In genomic region chr6:125164672-125165327, GRCm38 (mm10) we compare ENCODE assay signal across 8 mouse cellular contexts. TPM values are rescaled to one million over a fixed set of nuclear protein-coding genes. Genes with fewer than 3 reads are reported as not detected.
DNase-seq lines count a peak whose midpoint lies in the region; ATAC-seq and TF ChIP-seq lines count a peak whose summit lies in the region.

No protein-coding gene starts in this region.

- H3K36me3 ChIP-seq in heart, embryonic 10.5 days = peaks cover 72% of the 10 kb centered on the region
- peaks cover 65% of the 10 kb centered on the region for H3K36me3 ChIP-seq in kidney, embryonic 14.5 days (ENCODE audit: control insufficient read depth, insufficient read depth, low read length)
- peaks cover 57% of the 10 kb centered on the region for H3K36me3 ChIP-seq in neural tube, embryonic 13.5 days

- TF ChIP-seq POLR2A in lung, adult 2 months (IDR thresholded peaks at IDR 0.05; ENCODE audit: borderline replicate concordance, extremely low read depth, low read depth, low read length) = no peak

- no peaks in the 10 kb centered on the region for H3K27me3 ChIP-seq in heart, embryonic 10.5 days (ENCODE audit: insufficient read depth, poor library complexity, severe bottlenecking)
- no peaks in the 10 kb centered on the region for H3K27me3 ChIP-seq in kidney, embryonic 14.5 days (ENCODE audit: control insufficient read depth, insufficient read depth, low read length)
- H3K27me3 ChIP-seq in neural tube, embryonic 13.5 days = no peaks in the 10 kb centered on the region

- DNase-seq in B cell, adult 2 months = peak; percentile 68 to 70
- peak; percentile 94 for DNase-seq in ZHBTc4 (ENCODE audit: low read depth, low spot score)
- peak; percentile 88 for DNase-seq in embryo, embryonic 9.5 days (ENCODE audit: extremely low spot score)
- peak; percentile 93 for DNase-seq in heart, embryonic 10.5 days (ENCODE audit: low spot score)
- DNase-seq in lung, adult 2 months = peak; percentile 68
- peak; percentile 53 for DNase-seq in urinary bladder, adult 2 months (ENCODE audit: low spot score)

- peak overlapping the region; percentile 54 for H3K4me2 ChIP-seq in kidney, embryonic 14.5 days (replicated peaks; ENCODE audit: low read depth, low read length)
- peak overlapping the region; percentile 97 for H3K4me2 ChIP-seq in neural tube, embryonic 13.5 days

- under 1% methylated on average over 39 of the region's 39 CpGs for WGBS in heart, embryonic 10.5 days
- WGBS in kidney, embryonic 14.5 days = under 1% methylated on average over 39 of the region's 39 CpGs
- WGBS in lung, adult 2 months = under 1% methylated on average over 39 of the region's 39 CpGs
- 0% methylated on average over 39 of the region's 39 CpGs for WGBS in neural tube, embryonic 13.5 days

- TF ChIP-seq CTCF in lung, adult 2 months (IDR thresholded peaks at IDR 0.05; ENCODE audit: insufficient read depth, low read length) = no peak

- peak overlapping the region; percentile 100 for H3K27ac ChIP-seq in heart, embryonic 10.5 days
- H3K27ac ChIP-seq in kidney, embryonic 14.5 days (ENCODE audit: low read depth, low read length) = peak overlapping the region; percentile 83
- H3K27ac ChIP-seq in neural tube, embryonic 13.5 days (replicated peaks) = peak overlapping the region; percentile 95

- ATAC-seq in kidney, embryonic 14.5 days (ENCODE audit: low FRiP score, low TSS enrichment) = peak; percentile 18
- peak; percentile 55 for ATAC-seq in neural tube, embryonic 13.5 days (ENCODE audit: low read depth)

- no peaks in the 10 kb centered on the region for H3K9me3 ChIP-seq in heart, embryonic 10.5 days
- no peaks in the 10 kb centered on the region for H3K9me3 ChIP-seq in kidney, embryonic 14.5 days (ENCODE audit: control insufficient read depth, low read length)
- H3K9me3 ChIP-seq in neural tube, embryonic 13.5 days = no peaks in the 10 kb centered on the region

- H3K4me3 ChIP-seq in heart, embryonic 10.5 days = peak overlapping the region; percentile 95
- H3K4me3 ChIP-seq in kidney, embryonic 14.5 days (ENCODE audit: low read length) = peak overlapping the region; percentile 74
- peak overlapping the region; percentile 85 for H3K4me3 ChIP-seq in lung, adult 2 months (replicated peaks; ENCODE audit: extremely low read depth, low read depth, low read length)
- peak overlapping the region; percentile 98 for H3K4me3 ChIP-seq in neural tube, embryonic 13.5 days

- peak overlapping the region; percentile 89 for H3K9ac ChIP-seq in kidney, embryonic 14.5 days (ENCODE audit: low read depth, low read length)
- H3K9ac ChIP-seq in neural tube, embryonic 13.5 days = peak overlapping the region; percentile 97

- H3K4me1 ChIP-seq in heart, embryonic 10.5 days = peaks cover 42% of the 10 kb centered on the region
- peaks cover 24% of the 10 kb centered on the region for H3K4me1 ChIP-seq in kidney, embryonic 14.5 days (ENCODE audit: control insufficient read depth, insufficient read depth, low read length)
- H3K4me1 ChIP-seq in lung, adult 2 months (ENCODE audit: control insufficient read depth, insufficient read depth, low read length) = peaks cover 9% of the 10 kb centered on the region
- H3K4me1 ChIP-seq in neural tube, embryonic 13.5 days (replicated peaks) = peaks cover 53% of the 10 kb centered on the region

RNA-seq across cellular contexts. Expression of gene Gapdh, which starts 1.5 kb away (rescaled TPM):
- 3,676 and 4,272 TPM in 2 replicates for polyA plus RNA-seq in heart, embryonic 10.5 days (2016; fragmentation: Nextera tagmentation; extraction: Ambion mirVana)
- polyA plus RNA-seq in kidney, embryonic 14.5 days (2014; fragmentation: Nextera tagmentation; extraction: Ambion mirVana) = 2,196 and 2,293 TPM in 2 replicates
- 1,317 and 1,826 TPM in 2 replicates for polyA plus RNA-seq in lung, adult 2 months (2012; rRNA removed)
- 1,206 and 1,336 TPM in 2 replicates for polyA plus RNA-seq in neural tube, embryonic 13.5 days (2015; fragmentation: Nextera tagmentation; extraction: Ambion mirVana)
- 2,278 and 2,316 TPM in 2 replicates for polyA plus RNA-seq in urinary bladder, adult 2 months (2012; rRNA removed)

RNA-seq across cellular contexts. Expression of gene Iffo1, which starts 19.8 kb away (rescaled TPM):
- 11.7 and 11.9 TPM in 2 replicates for polyA plus RNA-seq in heart, embryonic 10.5 days (2016; fragmentation: Nextera tagmentation; extraction: Ambion mirVana)
- polyA plus RNA-seq in kidney, embryonic 14.5 days (2014; fragmentation: Nextera tagmentation; extraction: Ambion mirVana) = 7.0 and 7.4 TPM in 2 replicates
- 45.0 and 51.0 TPM in 2 replicates for polyA plus RNA-seq in lung, adult 2 months (2012; rRNA removed)
- polyA plus RNA-seq in neural tube, embryonic 13.5 days (2015; fragmentation: Nextera tagmentation; extraction: Ambion mirVana) = 21.1 and 24.0 TPM in 2 replicates
- polyA plus RNA-seq in urinary bladder, adult 2 months (2012; rRNA removed) = 28.6 and 29.0 TPM in 2 replicates

RNA-seq across cellular contexts. Expression of gene Ncapd2, which starts 26.7 kb away (rescaled TPM):
- 128 and 140 TPM in 2 replicates for polyA plus RNA-seq in heart, embryonic 10.5 days (2016; fragmentation: Nextera tagmentation; extraction: Ambion mirVana)
- polyA plus RNA-seq in kidney, embryonic 14.5 days (2014; fragmentation: Nextera tagmentation; extraction: Ambion mirVana) = 99.6 and 150 TPM in 2 replicates
- 15.5 and 34.2 TPM in 2 replicates for polyA plus RNA-seq in lung, adult 2 months (2012; rRNA removed)
- polyA plus RNA-seq in neural tube, embryonic 13.5 days (2015; fragmentation: Nextera tagmentation; extraction: Ambion mirVana) = 48.8 and 69.2 TPM in 2 replicates
- polyA plus RNA-seq in urinary bladder, adult 2 months (2012; rRNA removed) = 17.3 and 24.3 TPM in 2 replicates

RNA-seq across cellular contexts. Expression of gene Mrpl51, which starts 26.8 kb away (rescaled TPM):
- polyA plus RNA-seq in heart, embryonic 10.5 days (2016; fragmentation: Nextera tagmentation; extraction: Ambion mirVana) = 246 and 251 TPM in 2 replicates
- polyA plus RNA-seq in kidney, embryonic 14.5 days (2014; fragmentation: Nextera tagmentation; extraction: Ambion mirVana) = 203 and 238 TPM in 2 replicates
- 30.1 and 39.4 TPM in 2 replicates for polyA plus RNA-seq in lung, adult 2 months (2012; rRNA removed)
- polyA plus RNA-seq in neural tube, embryonic 13.5 days (2015; fragmentation: Nextera tagmentation; extraction: Ambion mirVana) = 143 and 158 TPM in 2 replicates
- polyA plus RNA-seq in urinary bladder, adult 2 months (2012; rRNA removed) = 69.8 and 72.9 TPM in 2 replicates

RNA-seq across cellular contexts. Expression of gene Nop2, which starts 33.1 kb away (rescaled TPM):
- 73.2 and 92.7 TPM in 2 replicates for polyA plus RNA-seq in heart, embryonic 10.5 days (2016; fragmentation: Nextera tagmentation; extraction: Ambion mirVana)
- polyA plus RNA-seq in kidney, embryonic 14.5 days (2014; fragmentation: Nextera tagmentation; extraction: Ambion mirVana) = 58.2 and 67.2 TPM in 2 replicates
- polyA plus RNA-seq in lung, adult 2 months (2012; rRNA removed) = 10.1 and 13.6 TPM in 2 replicates
- polyA plus RNA-seq in neural tube, embryonic 13.5 days (2015; fragmentation: Nextera tagmentation; extraction: Ambion mirVana) = 44.5 and 45.3 TPM in 2 replicates
- 23.1 TPM in 2 replicates for polyA plus RNA-seq in urinary bladder, adult 2 months (2012; rRNA removed)

Comparison
In these comparisons a context has a peak if more than half of its experiments do, and no peak if none do; other contexts are left out.
1. Peak in every context shown above with its lines: DNase-seq, ATAC-seq, H3K4me3 ChIP-seq and H3K27ac ChIP-seq.